Mouse (Mus musculus) small intestine, adult 2 months (tissue): ENCODE results near the gene Gart.

Experiments
- CTCF ChIP-seq: fragments of 200-500 bp; IDR thresholded peaks from 2 replicates; pipeline ENCODE4 v1.5.1; 2012; ENCODE audit warnings: low read depth, mild to moderate bottlenecking, control low read depth, inconsistent platforms, low read length, moderate library complexity, mixed read lengths; ENCODE audit not compliant: insufficient replicate concordance, insufficient read length; ENCODE audit errors: extremely low read depth
- POLR2A ChIP-seq: fragments of 200-500 bp; IDR thresholded peaks from 2 replicates; pipeline ENCODE4 v1.6.1; 2012; ENCODE audit warnings: low read depth, mild to moderate bottlenecking, control low read depth, inconsistent platforms, low read length, moderate library complexity

DNA sequence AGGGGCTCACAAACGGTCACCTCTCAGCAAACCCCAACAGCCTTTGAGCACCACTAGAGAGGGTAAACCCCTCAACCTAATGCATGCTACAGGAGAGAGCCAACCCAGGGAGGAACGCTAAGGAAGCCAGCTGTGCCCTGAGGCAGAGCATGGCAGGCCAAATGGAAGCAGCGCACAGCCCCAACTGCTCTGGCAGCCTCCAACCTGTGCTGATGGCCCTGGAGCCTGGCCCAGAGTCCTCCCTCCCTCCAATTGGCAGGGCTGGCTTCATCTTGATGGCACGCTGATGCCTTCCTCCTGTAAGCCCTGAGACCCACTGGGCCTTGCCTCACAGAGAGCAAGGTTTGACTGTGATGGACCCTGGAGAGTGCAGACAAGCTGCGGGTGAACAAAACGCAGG lies 51.7 kb downstream of the Gart start:
- TF ChIP-seq POLR2A, result no peak
- no peak for TF ChIP-seq CTCF
